Mouse (Mus musculus) heart, postnatal 0 days (tissue): ENCODE data around the gene Usp49. TPM values are rescaled to one million over a fixed set of nuclear protein-coding genes. Genes with fewer than 3 reads are reported as not detected.
"Not testable (repeated sequence)": the region's sequence is repeated elsewhere in the genome, so short reads cannot be mapped to it uniquely, and the experiment has no call there.

ENCODE experiments used
- ATAC-seq: fragments of 200-750 bp; cut with Nextera tagmentation; 2 replicates; pipeline ENCODE4 v1.8.0; 2017; ENCODE audit warnings: low read depth, moderate number of reproducible peaks, moderate library complexity; ENCODE audit not compliant: insufficient read depth
- DNase-seq: peaks from one replicate; pipeline ENCODE4 v3.0.0-alpha.2; 2016; ENCODE audit warnings: low spot score
- H3K27ac ChIP-seq: fragments of 300-500 bp; sonication (generic); 2 replicates; pipeline ENCODE4 v1.5.1; 2014; ENCODE audit warnings: low read depth, mild to moderate bottlenecking
- H3K27me3 ChIP-seq: fragments of 300-500 bp; sonication (generic); 2 replicates; pipeline ENCODE4 v1.6.1; 2014; ENCODE audit warnings: low read length, mixed read lengths; ENCODE audit not compliant: control insufficient read depth, insufficient read depth
- H3K36me3 ChIP-seq: fragments of 300-500 bp; sonication (generic); replicated peaks from 2 replicates; pipeline ENCODE4 v1.6.1; 2014; ENCODE audit warnings: low read length, mixed read lengths; ENCODE audit not compliant: control insufficient read depth, insufficient read depth
- H3K4me1 ChIP-seq: fragments of 300-500 bp; sonication (generic); 2 replicates; pipeline ENCODE4 v1.6.1; 2014; ENCODE audit warnings: antibody characterized with exemption; ENCODE audit not compliant: control insufficient read depth, insufficient read depth
- H3K4me2 ChIP-seq: fragments of 300-500 bp; sonication (generic); 2 replicates; pipeline ENCODE4 v1.6.1; 2014; ENCODE audit warnings: low read depth, mild to moderate bottlenecking, low read length, moderate library complexity
- H3K4me3 ChIP-seq: fragments of 300-500 bp; sonication (generic); 2 replicates; pipeline ENCODE4 v1.5.1; 2014; ENCODE audit warnings: low read depth, low read length
- H3K9ac ChIP-seq: fragments of 300-500 bp; sonication (generic); replicated peaks from 2 replicates; pipeline ENCODE4 v1.6.1; 2014; ENCODE audit warnings: low read depth, low read length, mixed read lengths
- H3K9me3 ChIP-seq: fragments of 300-500 bp; sonication (generic); replicated peaks from 2 replicates; pipeline ENCODE4 v1.6.1; 2016; ENCODE audit warnings: low read length; ENCODE audit not compliant: control insufficient read depth
- CTCF ChIP-seq: IDR thresholded peaks from 2 replicates; pipeline ENCODE4 v1.5.1; 2016; ENCODE audit warnings: antibody characterized with exemption, control low read depth, low read depth
- EP300 ChIP-seq: IDR thresholded peaks from 2 replicates; pipeline ENCODE4 v1.6.1; 2016; ENCODE audit warnings: antibody characterized with exemption, low read depth
- WGBS: fragments of 180-500 bp; shearing (Covaris S2); extraction: QIAGEN DNeasy Blood & Tissue Kit; methylation state at CpG from one replicate; pipeline ENCODE4 v1.1.7; 2014; 5-methylcytosine and 5-hydroxymethylcytosine counted together
- polyA plus RNA-seq: library from polyadenylated mRNA; unstranded; fragments of >200 nt; fragmentation: Nextera tagmentation; extraction: Ambion mirVana; gene quantifications from 2 replicates; pipeline ENCODE4 v1.2.1, GENCODE M21; 2015
- total RNA-seq: library from RNA; depleted of rRNA; stranded (reverse); fragments of >200 nt; gene quantifications from 2 replicates; pipeline ENCODE4 v1.2.3, GENCODE M21; 2014; ENCODE audit warnings: low replicate concordance

Gene Usp49
- total and polyA plus RNA-seq, 2 experiments from 2014 or later: 1.4 to 3.5 TPM

GRCm38 (mm10) chr17:47618556-47619311, 11.8 kb upstream of the Usp49 start:
- WGBS: 85% methylated on average over 13 of the region's 13 CpGs
- Histone ChIP-seq H3K27ac (no peak overlapping the region), H3K27me3 (no peaks in the 10 kb centered on the region), H3K4me2 (no peak overlapping the region), H3K4me3 (no peak overlapping the region), H3K4me1 (no peaks in the 10 kb centered on the region), H3K9ac (no peak overlapping the region), H3K36me3 (peaks cover 58% of the 10 kb centered on the region), H3K9me3 (no peaks in the 10 kb centered on the region)
- no peak for ATAC-seq
- DNase-seq: no peak
- TF ChIP-seq CTCF (no peak), EP300 (no peak)

GRCm38 (mm10) chr17:47622912-47623554, 7.5 kb upstream of the Usp49 start:
- ATAC-seq: no peak
- H3K4me2 ChIP-seq: no peak overlapping the region
- 95% methylated on average over 14 of the region's 14 CpGs for WGBS
- no peaks in the 10 kb centered on the region for H3K9me3 ChIP-seq
- TF ChIP-seq CTCF (no peak), EP300 (no peak)
- H3K27me3 ChIP-seq: no peaks in the 10 kb centered on the region
- H3K4me3 ChIP-seq: no peak overlapping the region
- no peaks in the 10 kb centered on the region for H3K4me1 ChIP-seq
- H3K9ac ChIP-seq: no peak overlapping the region
- H3K36me3 ChIP-seq: peaks cover 65% of the 10 kb centered on the region
- no peak overlapping the region for H3K27ac ChIP-seq
- no peak for DNase-seq

DNA sequence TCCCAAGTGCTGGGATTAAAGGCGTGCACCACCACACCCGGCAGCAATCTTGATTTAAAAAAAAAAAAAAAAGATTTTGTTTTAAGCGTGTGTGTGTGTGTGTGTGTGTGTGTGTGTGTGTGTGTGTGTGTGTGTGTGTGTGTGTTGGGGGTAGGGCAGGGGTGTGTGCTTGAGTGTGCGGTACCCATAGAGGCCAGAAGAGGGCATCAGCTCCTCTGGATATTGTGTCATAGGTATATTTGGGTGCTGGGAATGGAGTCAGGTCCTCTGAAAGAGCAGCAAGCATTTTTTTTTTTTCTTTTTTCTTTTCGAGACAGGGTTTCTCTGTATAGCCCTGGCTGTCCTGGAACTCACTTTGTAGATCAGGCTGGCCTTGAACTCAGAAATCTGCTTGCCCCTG, 5.9 kb upstream of the Usp49 start:
- not testable (repeated sequence) for H3K4me2 ChIP-seq, H3K27me3 ChIP-seq, H3K27ac ChIP-seq, H3K4me3 ChIP-seq, H3K4me1 ChIP-seq, ATAC-seq, H3K9me3 ChIP-seq, DNase-seq, H3K9ac ChIP-seq
- WGBS: 94% methylated on average over 4 of the region's 5 CpGs
- H3K36me3 ChIP-seq: peaks cover 51% of the 10 kb centered on the region

DNA sequence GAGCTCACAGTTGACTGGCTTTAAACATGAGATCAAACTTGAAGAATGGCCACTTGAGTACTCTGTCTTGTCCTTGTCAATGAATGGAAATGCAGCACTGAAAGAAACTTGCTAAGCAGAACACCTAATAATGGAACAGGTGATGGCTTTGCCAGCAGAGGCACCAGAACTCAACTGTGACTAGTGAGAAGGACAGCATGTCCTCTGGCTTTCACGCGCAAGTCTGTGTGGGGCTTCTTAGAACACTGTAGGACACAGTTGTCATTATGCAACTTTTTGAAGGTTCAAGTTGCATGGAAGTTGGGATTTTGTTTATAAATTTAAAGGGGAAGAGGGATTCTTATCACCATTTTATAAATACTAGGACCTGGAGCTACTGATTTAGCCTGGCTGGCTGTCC, 5.4 kb upstream of the Usp49 start:
- no peak overlapping the region for H3K27ac ChIP-seq
- H3K9me3 ChIP-seq: no peaks in the 10 kb centered on the region
- H3K4me1 ChIP-seq: peaks cover 3% of the 10 kb centered on the region; the same call in 1 of the 2 replicates
- WGBS: 86% methylated on average over 2 of the region's 2 CpGs
- no peak for ATAC-seq
- no peaks in the 10 kb centered on the region for H3K27me3 ChIP-seq
- H3K9ac ChIP-seq: no peak overlapping the region
- no peak for TF ChIP-seq CTCF
- TF ChIP-seq EP300: no peak
- DNase-seq: no peak
- H3K4me3 ChIP-seq: no peak overlapping the region
- peaks cover 46% of the 10 kb centered on the region for H3K36me3 ChIP-seq
- H3K4me2 ChIP-seq: no peak overlapping the region

DNA sequence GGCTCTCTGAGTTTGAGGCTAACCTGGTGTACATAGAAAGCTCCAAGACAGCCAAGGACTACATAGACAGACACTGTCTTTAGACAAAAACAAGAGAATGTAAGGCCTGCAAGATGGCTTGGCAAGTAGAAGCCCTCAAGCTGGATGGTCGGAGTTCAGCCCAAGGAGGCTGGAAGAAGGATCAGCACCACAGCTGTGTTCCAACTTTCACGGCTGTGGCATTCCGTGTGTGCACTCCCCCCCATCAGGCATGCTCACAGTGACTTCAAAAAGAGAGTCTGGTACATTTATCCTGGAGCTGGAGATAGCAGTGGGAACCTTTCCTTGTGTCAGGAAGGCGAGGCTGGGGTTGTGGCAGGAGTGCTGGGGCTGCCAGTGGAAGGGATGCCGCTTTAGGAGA, 4.5 kb upstream of the Usp49 start:
- 80% methylated on average over 5 of the region's 5 CpGs for WGBS

More for the DNA sequence above, 4.5 kb upstream of the Usp49 start:
- peaks cover 43% of the 10 kb centered on the region for H3K36me3 ChIP-seq
- peaks cover 3% of the 10 kb centered on the region; the same call in 1 of the 2 replicates for H3K4me1 ChIP-seq
- TF ChIP-seq EP300 (no peak), CTCF (no peak)
- H3K9ac ChIP-seq: no peak overlapping the region
- ATAC-seq (no peak), DNase-seq (no peak)
- H3K4me2 ChIP-seq: no peak overlapping the region
- H3K27me3 ChIP-seq: no peaks in the 10 kb centered on the region
- H3K4me3 ChIP-seq: no peak overlapping the region
- H3K27ac ChIP-seq: no peak overlapping the region
- no peaks in the 10 kb centered on the region for H3K9me3 ChIP-seq
